Mouse (Mus musculus) lung, embryonic 15.5 days (tissue): Measurements from ENCODE around the gene D3Ertd751e. TPM values are rescaled to one million over a fixed set of nuclear protein-coding genes. Genes with fewer than 3 reads are reported as not detected.

Experiments used
- ATAC-seq: fragments of 200-750 bp; cut with Nextera tagmentation; 2 replicates; pipeline ENCODE4 v1.8.0; 2017; ENCODE audit warnings: moderate number of reproducible peaks, borderline replicate concordance; ENCODE audit not compliant: low FRiP score, low TSS enrichment; ENCODE audit errors: extremely low read depth
- H3K27ac ChIP-seq: fragments of 300-500 bp; sonication (generic); 2 replicates; pipeline ENCODE4 v1.5.1; 2015; ENCODE audit warnings: moderate library complexity, mild to moderate bottlenecking, inconsistent platforms
- H3K27me3 ChIP-seq: fragments of 300-500 bp; sonication (generic); 2 replicates; pipeline ENCODE4 v1.6.1; 2015; ENCODE audit warnings: inconsistent platforms
- H3K36me3 ChIP-seq: fragments of 300-500 bp; sonication (generic); 2 replicates; pipeline ENCODE4 v1.6.1; 2015; ENCODE audit warnings: inconsistent platforms
- H3K4me1 ChIP-seq: fragments of 300-500 bp; sonication (generic); 2 replicates; pipeline ENCODE4 v1.6.1; 2015; ENCODE audit warnings: inconsistent platforms
- H3K4me2 ChIP-seq: fragments of 300-500 bp; sonication (generic); 2 replicates; pipeline ENCODE4 v1.6.1; 2015; ENCODE audit warnings: inconsistent platforms, mild to moderate bottlenecking, moderate library complexity
- H3K4me3 ChIP-seq: fragments of 300-500 bp; sonication (generic); 2 replicates; pipeline ENCODE4 v1.5.1; 2015; ENCODE audit warnings: mild to moderate bottlenecking, inconsistent platforms
- H3K9ac ChIP-seq: fragments of 300-500 bp; sonication (generic); 2 replicates; pipeline ENCODE4 v1.6.1; 2015; ENCODE audit warnings: inconsistent platforms
- H3K9me3 ChIP-seq: fragments of 300-500 bp; sonication (generic); 2 replicates; pipeline ENCODE4 v1.6.1; 2016; ENCODE audit warnings: inconsistent platforms
- WGBS: fragments of 180-500 bp; shearing (Covaris S2); methylation state at CpG from one replicate; pipeline ENCODE4 v1.1.7; 2015; 5-methylcytosine and 5-hydroxymethylcytosine counted together
- polyA plus RNA-seq: library from polyadenylated mRNA; unstranded; fragments of >200 nt; fragmentation: Nextera tagmentation; extraction: Ambion mirVana; gene quantifications from 2 replicates; pipeline ENCODE4 v1.2.1, GENCODE M21; 2015

The D3Ertd751e gene
- polyA plus RNA-seq: 14.6 and 16.0 TPM in 2 replicates

GRCm38 (mm10) chr3:41742278-41742934 lies at the start of gene D3Ertd751e, which contains the start of gene Sclt1:
D3Ertd751e (plus strand) TSS chr3:41742611.
Sclt1 (minus strand) TSS chr3:41742514.
- 0 out of 2 replicates have a peak, but pooled peaks cover 16% of the 10 kb centered on the region for H3K4me1 ChIP-seq
- under 1% methylated on average over 66 of the region's 66 CpGs for WGBS
- peak; percentile 100 for ATAC-seq
- H3K36me3 ChIP-seq: no peaks in the 10 kb centered on the region
- H3K27ac ChIP-seq: peak within 1 kb of the TSS; percentile 93
- H3K4me2 ChIP-seq: peak within 1 kb of the TSS; percentile 62
- peak within 1 kb of the TSS; percentile 70 for H3K9ac ChIP-seq
- H3K27me3 ChIP-seq: no peaks in the 10 kb centered on the region
- H3K4me3 ChIP-seq: peak within 1 kb of the TSS; percentile 68
- H3K9me3 ChIP-seq: no peaks in the 10 kb centered on the region

- Histone ChIP-seq H3K4me2 (no peak overlapping the region), H3K9me3 (no peaks in the 10 kb centered on the region), H3K4me1 (no peaks in the 10 kb centered on the region), H3K4me3 (no peak overlapping the region), H3K36me3 (0 out of 2 replicates have a peak, but pooled peaks cover 6% of the 10 kb centered on the region), H3K27ac (no peak overlapping the region), H3K27me3 (no peaks in the 10 kb centered on the region), H3K9ac (no peak overlapping the region)
- ATAC-seq: no peak
- WGBS: 76% methylated on average over 1 of the region's 1 CpGs
These were observed 46.7 kb upstream of the D3Ertd751e start for GRCm38 (mm10) chr3:41695681-41696080.

- Histone ChIP-seq H3K4me2 (peak overlapping the region; percentile 62), H3K27ac (peak overlapping the region; percentile 93), H3K36me3 (no peaks in the 10 kb centered on the region), H3K9me3 (no peaks in the 10 kb centered on the region), H3K27me3 (no peaks in the 10 kb centered on the region), H3K9ac (peak overlapping the region; percentile 70), H3K4me1 (0 out of 2 replicates have a peak, but pooled peaks cover 16% of the 10 kb centered on the region), H3K4me3 (peak overlapping the region; percentile 68)
- under 1% methylated on average over 39 of the region's 39 CpGs for WGBS
- ATAC-seq: no peak
These were observed 672 bp upstream of the D3Ertd751e start for GRCm38 (mm10) chr3:41741601-41742277.

GRCm38 (mm10) chr3:41743436-41743835 lies 1.0 kb downstream of the D3Ertd751e start:
- H3K4me1 ChIP-seq: 0 out of 2 replicates have a peak, but pooled peaks cover 16% of the 10 kb centered on the region
- 0 out of 2 replicates have a peak overlapping the region, but pooled peaks have one; percentile 45 for H3K9ac ChIP-seq
- peak overlapping the region; percentile 62 for H3K4me2 ChIP-seq
- no peak for ATAC-seq
- H3K4me3 ChIP-seq: peak overlapping the region; percentile 68
- H3K9me3 ChIP-seq: no peaks in the 10 kb centered on the region
- no peaks in the 10 kb centered on the region for H3K36me3 ChIP-seq
- H3K27ac ChIP-seq: no peak overlapping the region
- H3K27me3 ChIP-seq: no peaks in the 10 kb centered on the region
- 41% methylated on average over 6 of the region's 6 CpGs for WGBS

GRCm38 (mm10) chr3:41754556-41754955 lies 12.1 kb downstream of the D3Ertd751e start:
- WGBS: 74% methylated on average over 2 of the region's 2 CpGs
- no peak overlapping the region for H3K9ac ChIP-seq
- H3K4me1 ChIP-seq: no peaks in the 10 kb centered on the region
- no peak overlapping the region for H3K27ac ChIP-seq
- no peak for ATAC-seq
- no peak overlapping the region for H3K4me2 ChIP-seq
- no peaks in the 10 kb centered on the region for H3K27me3 ChIP-seq
- no peaks in the 10 kb centered on the region for H3K9me3 ChIP-seq
- H3K36me3 ChIP-seq: no peaks in the 10 kb centered on the region
- no peak overlapping the region for H3K4me3 ChIP-seq

GRCm38 (mm10) chr3:41762091-41762490 lies 19.7 kb downstream of the D3Ertd751e start:
- H3K4me3 ChIP-seq: no peak overlapping the region
- H3K9me3 ChIP-seq: no peaks in the 10 kb centered on the region
- H3K36me3 ChIP-seq: no peaks in the 10 kb centered on the region
- H3K27me3 ChIP-seq: no peaks in the 10 kb centered on the region
- 83% methylated on average over 3 of the region's 3 CpGs for WGBS
- no peak overlapping the region for H3K9ac ChIP-seq
- no peak for ATAC-seq
- no peak overlapping the region for H3K4me2 ChIP-seq
- no peaks in the 10 kb centered on the region for H3K4me1 ChIP-seq
- H3K27ac ChIP-seq: no peak overlapping the region

GRCm38 (mm10) chr3:41812447-41812846 lies 70.0 kb downstream of the D3Ertd751e start:
- Histone ChIP-seq H3K4me3 (no peak overlapping the region), H3K4me1 (no peaks in the 10 kb centered on the region), H3K4me2 (no peak overlapping the region), H3K27me3 (no peaks in the 10 kb centered on the region), H3K36me3 (no peaks in the 10 kb centered on the region), H3K9ac (no peak overlapping the region), H3K27ac (no peak overlapping the region), H3K9me3 (no peaks in the 10 kb centered on the region)
- ATAC-seq: no peak

Other genes starting within 250 kb of the D3Ertd751e start
- gene Jade1, start 186.9 kb upstream of the D3Ertd751e start, polyA plus RNA-seq: 10.9 and 11.0 TPM in 2 replicates
- gene Sclt1, start 97 bp upstream of the D3Ertd751e start, polyA plus RNA-seq: 16.9 and 20.7 TPM in 2 replicates